Mouse (Mus musculus) T-helper 1 cell (primary cell): ENCODE results near the gene Cyp2f2.

ENCODE experiments used
- in situ Hi-C: fragments of 300-600 bp; cut with MboI, MseI; formaldehyde crosslinking; loops from one replicate; pipeline ENCODE4 v1.15.1; 2025; ENCODE audit warnings: high pct_unique_total_duplicates

Cyp2f2 gene

DNA sequence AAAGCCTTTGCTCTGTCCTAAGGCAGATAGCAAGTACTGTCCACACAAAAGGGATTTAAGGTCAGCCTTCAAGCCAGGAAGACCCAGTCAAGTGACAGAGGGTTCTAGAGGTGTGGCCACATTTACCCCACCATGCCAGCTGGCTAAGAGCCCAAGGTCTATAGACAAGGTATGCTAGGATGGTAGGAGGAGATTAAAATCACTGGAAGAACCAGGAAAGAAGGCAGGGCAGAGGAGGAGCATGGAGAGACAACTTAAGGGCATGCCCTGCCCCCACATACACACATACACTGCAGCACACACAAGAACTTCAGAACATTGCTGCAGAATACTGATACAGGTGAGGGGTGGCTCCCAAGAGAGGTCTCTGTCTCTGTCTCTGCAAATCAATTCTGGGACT, at the start of gene Cyp2f2:
Gene Cyp2f2 (plus strand): TSS at position 234 of the 400 bp plus-strand sequence.
- in situ Hi-C loops: loop anchor here (10.0 kb wide), 1 partner anchor 345 kb away; no protein-coding TSS in a partner anchor

- in situ Hi-C loops: no loop called here
Measured at GRCm38 (mm10) chr7:27078641-27079040, 41.1 kb upstream of the Cyp2f2 start.

DNA sequence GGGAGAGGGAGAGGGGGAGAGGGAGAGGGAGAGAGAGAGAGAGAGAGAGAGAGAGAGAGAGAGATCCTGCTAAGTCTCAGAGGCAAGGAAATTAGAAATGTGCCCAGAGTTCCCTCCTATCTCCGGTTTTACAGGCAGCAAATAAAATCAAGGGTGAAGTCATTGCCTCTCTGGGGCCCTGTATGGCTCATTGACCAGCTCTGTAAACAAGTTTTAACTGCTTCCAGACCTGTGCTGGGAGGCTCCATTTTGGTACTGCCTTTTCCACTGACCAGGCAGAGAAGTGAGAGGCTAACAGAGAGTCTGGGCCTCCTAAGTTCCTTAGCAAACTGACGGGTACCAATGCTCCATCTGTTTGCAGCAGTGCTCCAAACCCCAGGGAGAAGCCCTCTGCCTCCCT, 38.1 kb upstream of the Cyp2f2 start:
- in situ Hi-C loops: no loop called here

- in situ Hi-C loops: loop anchor here (10.0 kb wide), 1 partner anchor 1396 kb away; no protein-coding TSS in a partner anchor
Measured at GRCm38 (mm10) chr7:27091039-27091438, 28.7 kb upstream of the Cyp2f2 start.

- in situ Hi-C loops: loop anchor here (10.0 kb wide), 1 partner anchor 1397 kb away; no protein-coding TSS in a partner anchor
Measured at GRCm38 (mm10) chr7:27092038-27092703, 27.5 kb upstream of the Cyp2f2 start.

GRCm38 (mm10) chr7:27092882-27093281, 26.8 kb upstream of the Cyp2f2 start:
- in situ Hi-C loops: loop anchor here (10.0 kb wide), 1 partner anchor 1398 kb away; no protein-coding TSS in a partner anchor

GRCm38 (mm10) chr7:27104882-27105281, 14.8 kb upstream of the Cyp2f2 start:
- in situ Hi-C loops: no loop called here

DNA sequence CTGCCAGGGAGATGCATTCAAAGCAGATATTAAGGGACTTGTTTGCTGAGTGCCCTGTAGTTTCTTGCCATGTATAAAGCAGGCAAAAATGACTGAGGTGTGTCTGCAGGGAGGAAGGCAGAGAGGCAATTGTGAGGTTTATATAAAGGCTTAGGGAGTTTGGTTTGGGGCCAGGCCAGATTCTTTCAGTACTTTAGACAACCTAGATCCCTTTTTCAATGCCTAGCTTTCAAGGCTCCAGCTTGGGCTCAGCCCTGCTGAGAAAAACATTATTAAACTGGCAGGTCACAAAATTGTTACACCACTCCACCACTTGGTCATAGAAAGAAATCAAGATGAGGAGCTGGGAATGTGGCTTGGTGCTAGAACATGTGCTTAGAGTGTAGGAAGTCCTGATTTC, 9.4 kb upstream of the Cyp2f2 start:
- in situ Hi-C loops: no loop called here

GRCm38 (mm10) chr7:27111038-27111437, 8.7 kb upstream of the Cyp2f2 start:
- in situ Hi-C loops: no loop called here

- in situ Hi-C loops: no loop called here
Measured at GRCm38 (mm10) chr7:27111987-27112386, 7.7 kb upstream of the Cyp2f2 start.

- in situ Hi-C loops: no loop called here
Measured at GRCm38 (mm10) chr7:27118033-27118511, 1.6 kb upstream of the Cyp2f2 start.

DNA sequence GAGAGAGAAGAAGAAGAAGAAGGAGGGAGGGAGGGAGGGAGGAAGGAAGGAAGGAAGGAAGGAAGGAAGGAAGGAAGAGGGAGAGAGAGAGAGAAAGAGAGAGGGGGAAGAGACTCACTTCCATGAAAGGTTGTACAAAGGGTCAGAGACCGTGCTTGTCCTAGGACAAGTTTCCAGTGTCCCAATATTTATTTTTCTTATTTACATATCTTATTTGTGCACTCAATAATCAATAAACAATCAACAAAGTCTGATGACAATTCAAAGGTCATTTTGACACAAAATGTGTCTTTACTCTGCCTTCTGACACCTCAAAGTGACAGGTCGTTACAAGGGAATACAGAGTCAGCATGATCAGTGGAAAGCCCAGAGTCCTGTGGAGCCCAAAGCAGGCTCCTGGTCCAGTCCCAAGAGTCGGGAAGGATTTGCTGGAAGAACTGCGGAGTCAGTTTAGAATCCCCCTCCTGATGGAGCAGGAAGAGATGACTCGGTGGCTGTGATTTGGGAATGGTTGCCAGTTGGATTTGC, 4.7 kb downstream of the Cyp2f2 start:
- in situ Hi-C loops: loop anchor here (10.0 kb wide), 1 partner anchor 350 kb away; no protein-coding TSS in a partner anchor

GRCm38 (mm10) chr7:27124969-27125368, 5.3 kb downstream of the Cyp2f2 start:
- in situ Hi-C loops: loop anchor here (10.0 kb wide), 1 partner anchor 350 kb away; no protein-coding TSS in a partner anchor

DNA sequence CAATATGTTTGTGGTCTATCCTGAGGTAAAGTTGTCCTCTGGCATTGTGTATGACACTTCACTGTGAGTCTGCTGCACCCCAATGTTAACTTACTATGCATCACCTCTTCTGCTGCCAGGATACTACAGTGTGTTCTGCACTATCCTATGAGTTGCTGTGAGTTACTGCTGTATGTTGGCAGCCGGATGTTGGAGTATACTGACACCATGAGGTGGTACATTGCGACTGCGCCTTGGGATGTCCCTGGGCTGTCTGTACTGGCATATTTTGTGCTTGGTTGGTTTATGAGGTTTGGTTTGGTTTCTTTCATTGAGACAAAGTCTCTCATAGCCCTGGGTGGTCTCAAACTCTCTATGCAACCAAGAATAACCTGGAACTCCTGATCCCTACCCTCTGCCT, 8.5 kb downstream of the Cyp2f2 start:
- in situ Hi-C loops: loop anchor here (10.0 kb wide), 1 partner anchor 353 kb away; no protein-coding TSS in a partner anchor

- in situ Hi-C loops: loop anchor here (10.0 kb wide), 1 partner anchor 354 kb away; no protein-coding TSS in a partner anchor
Measured at GRCm38 (mm10) chr7:27128946-27129345, 9.2 kb downstream of the Cyp2f2 start.

- in situ Hi-C loops: loop anchor here (10.0 kb wide), 1 partner anchor 355 kb away; no protein-coding TSS in a partner anchor
Measured at GRCm38 (mm10) chr7:27129811-27130210, 10.1 kb downstream of the Cyp2f2 start.

DNA sequence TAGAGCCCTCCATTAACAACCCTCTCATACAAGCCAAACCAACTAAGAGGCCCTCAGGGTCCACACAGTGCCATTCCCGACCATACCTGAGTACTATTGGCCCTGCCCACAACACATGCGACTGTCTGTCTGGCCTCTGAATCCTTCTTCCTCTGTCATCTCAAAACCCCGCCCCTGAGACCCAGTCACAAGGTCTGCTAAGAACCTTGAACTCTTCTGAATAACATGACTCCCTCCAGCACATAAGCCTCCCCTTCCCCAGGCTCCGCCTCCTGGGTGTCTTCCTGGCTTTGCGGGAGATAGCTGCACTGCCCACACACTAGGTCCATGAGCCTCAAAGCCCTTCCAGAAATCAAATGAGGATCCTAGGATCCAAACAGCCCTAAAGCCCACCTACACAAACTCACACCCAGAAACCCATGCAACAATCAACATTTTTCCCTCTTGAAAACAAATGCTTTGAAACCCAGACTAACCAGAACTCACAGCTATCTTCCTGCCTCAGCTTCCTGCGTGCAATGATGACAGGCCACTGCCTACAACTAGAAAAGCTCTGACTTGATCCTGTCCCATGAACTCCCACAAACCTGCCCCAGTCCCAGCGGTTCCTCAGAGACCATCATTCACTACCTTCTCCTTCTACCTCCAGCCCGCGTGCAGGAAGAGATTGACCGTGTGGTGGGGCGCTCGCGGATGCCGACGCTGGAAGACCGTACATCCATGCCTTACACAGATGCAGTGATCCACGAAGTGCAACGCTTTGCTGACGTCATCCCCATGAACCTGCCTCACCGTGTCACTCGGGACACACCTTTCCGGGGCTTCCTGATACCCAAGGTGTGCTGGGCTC, 11.0 kb downstream of the Cyp2f2 start:
- in situ Hi-C loops: no loop called here

- in situ Hi-C loops: no loop called here
Measured at GRCm38 (mm10) chr7:27131387-27131786, 11.7 kb downstream of the Cyp2f2 start.

- in situ Hi-C loops: no loop called here
Measured at GRCm38 (mm10) chr7:27132588-27132987, 12.9 kb downstream of the Cyp2f2 start.

DNA sequence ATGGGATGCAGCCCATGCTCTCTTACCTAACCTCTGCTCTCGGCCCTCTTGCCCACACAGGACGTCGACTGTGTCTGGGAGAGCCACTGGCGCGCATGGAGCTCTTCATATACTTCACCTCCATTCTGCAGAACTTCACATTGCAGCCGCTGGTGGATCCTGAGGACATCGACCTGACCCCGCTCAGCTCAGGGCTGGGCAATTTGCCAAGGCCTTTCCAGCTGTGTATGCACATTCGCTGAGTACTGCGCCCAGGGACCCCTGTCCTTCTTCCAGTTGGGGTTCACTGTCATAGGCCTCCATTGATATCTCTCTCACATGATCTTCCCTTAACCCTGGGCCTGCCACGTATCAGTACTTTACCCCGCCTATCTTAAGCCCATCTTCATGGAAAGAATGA, 13.4 kb downstream of the Cyp2f2 start:
- in situ Hi-C loops: no loop called here

DNA sequence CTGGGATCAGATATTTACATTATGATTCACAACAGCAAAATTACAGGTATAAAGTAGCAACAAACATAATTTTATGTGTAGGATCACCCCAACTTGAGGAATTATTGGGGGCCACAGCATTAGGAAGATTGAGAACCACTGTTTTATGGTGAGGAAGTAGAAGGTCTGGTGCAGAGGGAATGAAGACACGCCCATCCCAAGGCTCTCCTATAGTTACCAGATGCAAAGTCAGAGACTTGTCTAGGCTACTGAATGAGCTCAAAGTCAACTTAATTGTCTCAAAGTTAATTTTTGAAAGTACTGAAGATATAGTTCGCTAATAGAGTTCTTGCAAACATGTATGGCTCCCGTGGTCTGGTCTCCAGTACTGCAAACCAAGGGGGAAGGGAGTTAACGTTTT, 14.0 kb downstream of the Cyp2f2 start:
- in situ Hi-C loops: no loop called here
